Mouse (Mus musculus): ENCODE results near the gene Gm9040. TPM values are rescaled to one million over a fixed set of nuclear protein-coding genes. Genes with fewer than 3 reads are reported as not detected.
"Not testable (repeated sequence)": the region's sequence is repeated elsewhere in the genome, so short reads cannot be mapped to it uniquely, and the experiment has no call there.

Gm9040 gene
- not detected in 2 replicates for polyA plus RNA-seq (2015; fragmentation: Nextera tagmentation; extraction: Ambion mirVana)

- WGBS = no CpG with 5 or more reads among the region's 11 CpGs
- not testable (repeated sequence) for H3K27me3 ChIP-seq; H3K36me3 ChIP-seq; H3K4me1 ChIP-seq; H3K9me3 ChIP-seq; H3K27ac ChIP-seq; ATAC-seq (ENCODE audit: insufficient number of reproducible peaks, low FRiP score, low TSS enrichment, low read depth); H3K9ac ChIP-seq; H3K4me2 ChIP-seq; H3K4me3 ChIP-seq
Measured at GRCm38 (mm10) chr10:118326869-118327268, at the start of gene Gm9040. Gene Gm9040 (minus strand): TSS chr10:118326969.

- WGBS = 3% methylated on average over 10 of the region's 10 CpGs
- H3K27me3 ChIP-seq = no peaks in the 10 kb centered on the region
- H3K4me2 ChIP-seq = peak overlapping the region; percentile 38; the same call in 1 of the 2 replicates
- H3K27ac ChIP-seq = no peak overlapping the region
- 0 out of 2 replicates have a peak, but pooled peaks have one; percentile 55 for ATAC-seq (ENCODE audit: insufficient number of reproducible peaks, low FRiP score, low TSS enrichment, low read depth)
- H3K9ac ChIP-seq = no peak overlapping the region
- H3K4me3 ChIP-seq = 0 out of 2 replicates have a peak overlapping the region, but pooled peaks have one; percentile 5
- H3K9me3 ChIP-seq = no peaks in the 10 kb centered on the region
- H3K4me1 ChIP-seq = 0 out of 2 replicates have a peak, but pooled peaks cover 4% of the 10 kb centered on the region
- no peaks in the 10 kb centered on the region for H3K36me3 ChIP-seq
Measured at GRCm38 (mm10) chr10:118370443-118370842, 43.7 kb upstream of the Gm9040 start.

GRCm38 (mm10) chr10:118369518-118369917 is 42.7 kb upstream of the Gm9040 start:
- Histone ChIP-seq H3K9me3 (no peaks in the 10 kb centered on the region), H3K4me1 (0 out of 2 replicates have a peak, but pooled peaks cover 4% of the 10 kb centered on the region), H3K9ac (no peak overlapping the region), H3K27ac (no peak overlapping the region), H3K27me3 (no peaks in the 10 kb centered on the region), H3K4me2 (no peak overlapping the region), H3K4me3 (no peak overlapping the region), H3K36me3 (no peaks in the 10 kb centered on the region)
- no peak for ATAC-seq (ENCODE audit: insufficient number of reproducible peaks, low FRiP score, low TSS enrichment, low read depth)
- 89% methylated on average over 9 of the region's 9 CpGs for WGBS

GRCm38 (mm10) chr10:118354005-118354404 is 27.2 kb upstream of the Gm9040 start, which contains the start of gene Gm9049:
Gene Gm9049 (minus strand): TSS chr10:118354105.
- H3K9ac ChIP-seq; H3K27me3 ChIP-seq; H3K4me3 ChIP-seq; H3K27ac ChIP-seq; H3K9me3 ChIP-seq; H3K36me3 ChIP-seq; H3K4me1 ChIP-seq; H3K4me2 ChIP-seq; ATAC-seq (ENCODE audit: insufficient number of reproducible peaks, low FRiP score, low TSS enrichment, low read depth): not testable (repeated sequence)
- WGBS = 67% methylated on average over 1 of the region's 11 CpGs

GRCm38 (mm10) chr10:118348579-118348978 is 21.8 kb upstream of the Gm9040 start, which contains the start of gene Gm9048:
Gene Gm9048 (minus strand): TSS chr10:118348679.
- H3K4me1 ChIP-seq; H3K4me2 ChIP-seq; H3K9ac ChIP-seq; H3K27me3 ChIP-seq; H3K27ac ChIP-seq; ATAC-seq (ENCODE audit: insufficient number of reproducible peaks, low FRiP score, low TSS enrichment, low read depth); H3K9me3 ChIP-seq; H3K4me3 ChIP-seq; H3K36me3 ChIP-seq: not testable (repeated sequence)
- 100% methylated on average over 1 of the region's 14 CpGs for WGBS

- H3K4me3 ChIP-seq; H3K4me1 ChIP-seq; H3K9me3 ChIP-seq; H3K36me3 ChIP-seq; H3K4me2 ChIP-seq; H3K27ac ChIP-seq; H3K9ac ChIP-seq; ATAC-seq (ENCODE audit: insufficient number of reproducible peaks, low FRiP score, low TSS enrichment, low read depth); H3K27me3 ChIP-seq: not testable (repeated sequence)
- no CpG with 5 or more reads among the region's 14 CpGs for WGBS
Measured at GRCm38 (mm10) chr10:118343155-118343554, 16.4 kb upstream of the Gm9040 start, which contains the start of gene Gm9046. Gene Gm9046 (minus strand): TSS chr10:118343255.

- WGBS = no CpG with 5 or more reads among the region's 14 CpGs
- H3K27ac ChIP-seq; H3K4me3 ChIP-seq; H3K9ac ChIP-seq; H3K36me3 ChIP-seq; H3K4me1 ChIP-seq; H3K9me3 ChIP-seq; H3K4me2 ChIP-seq; H3K27me3 ChIP-seq; ATAC-seq (ENCODE audit: insufficient number of reproducible peaks, low FRiP score, low TSS enrichment, low read depth): not testable (repeated sequence)
Measured at GRCm38 (mm10) chr10:118337731-118338130, 11.0 kb upstream of the Gm9040 start, which contains the start of gene Gm9045. Gene Gm9045 (minus strand): TSS chr10:118337831.

- no CpG with 5 or more reads among the region's 14 CpGs for WGBS
- not testable (repeated sequence) for H3K4me3 ChIP-seq; H3K36me3 ChIP-seq; ATAC-seq (ENCODE audit: insufficient number of reproducible peaks, low FRiP score, low TSS enrichment, low read depth); H3K27ac ChIP-seq; H3K9me3 ChIP-seq; H3K4me2 ChIP-seq; H3K27me3 ChIP-seq; H3K4me1 ChIP-seq; H3K9ac ChIP-seq
Measured at GRCm38 (mm10) chr10:118332308-118332707, 5.5 kb upstream of the Gm9040 start, which contains the start of gene Gm9044. Gene Gm9044 (minus strand): TSS chr10:118332408.

- Histone ChIP-seq H3K4me3 (no peak overlapping the region), H3K27ac (no peak overlapping the region), H3K9me3 (no peaks in the 10 kb centered on the region), H3K4me2 (no peak overlapping the region), H3K27me3 (no peaks in the 10 kb centered on the region), H3K36me3 (no peaks in the 10 kb centered on the region), H3K9ac (no peak overlapping the region), H3K4me1 (no peaks in the 10 kb centered on the region)
- WGBS = 78% methylated on average over 8 of the region's 8 CpGs
- ATAC-seq (ENCODE audit: insufficient number of reproducible peaks, low FRiP score, low TSS enrichment, low read depth) = no peak
Measured at GRCm38 (mm10) chr10:118319024-118319423, 7.7 kb downstream of the Gm9040 start.

GRCm38 (mm10) chr10:118302133-118302532 is 24.6 kb downstream of the Gm9040 start:
- not testable (repeated sequence) for H3K4me1 ChIP-seq; H3K4me2 ChIP-seq; H3K9ac ChIP-seq; ATAC-seq (ENCODE audit: insufficient number of reproducible peaks, low FRiP score, low TSS enrichment, low read depth); H3K27ac ChIP-seq; H3K27me3 ChIP-seq; H3K4me3 ChIP-seq; H3K36me3 ChIP-seq; H3K9me3 ChIP-seq
- 32% methylated on average over 2 of the region's 2 CpGs for WGBS

GRCm38 (mm10) chr10:118294938-118295337 is 31.8 kb downstream of the Gm9040 start, which contains the start of gene Iltifb:
Gene Iltifb (minus strand): TSS chr10:118295038.
- Histone ChIP-seq H3K9ac (no peak within 1 kb of the TSS), H3K4me2 (no peak within 1 kb of the TSS), H3K36me3 (no peaks in the 10 kb centered on the region), H3K9me3 (no peaks in the 10 kb centered on the region), H3K27ac (no peak within 1 kb of the TSS), H3K27me3 (no peaks in the 10 kb centered on the region), H3K4me1 (no peaks in the 10 kb centered on the region), H3K4me3 (no peak within 1 kb of the TSS)
- WGBS = 94% methylated on average over 6 of the region's 6 CpGs
- ATAC-seq (ENCODE audit: insufficient number of reproducible peaks, low FRiP score, low TSS enrichment, low read depth) = no peak

GRCm38 (mm10) chr10:118283016-118283415 is 43.8 kb downstream of the Gm9040 start:
- H3K27ac ChIP-seq; H3K4me3 ChIP-seq; H3K4me2 ChIP-seq; H3K36me3 ChIP-seq; H3K27me3 ChIP-seq; H3K9me3 ChIP-seq; H3K4me1 ChIP-seq; H3K9ac ChIP-seq; ATAC-seq (ENCODE audit: insufficient number of reproducible peaks, low FRiP score, low TSS enrichment, low read depth): not testable (repeated sequence)
- WGBS = 85% methylated on average over 2 of the region's 5 CpGs

- H3K9me3 ChIP-seq; ATAC-seq (ENCODE audit: insufficient number of reproducible peaks, low FRiP score, low TSS enrichment, low read depth); H3K27me3 ChIP-seq; H3K4me2 ChIP-seq; H3K4me1 ChIP-seq; H3K27ac ChIP-seq; H3K36me3 ChIP-seq; H3K9ac ChIP-seq; H3K4me3 ChIP-seq: not testable (repeated sequence)
- WGBS = 66% methylated on average over 7 of the region's 7 CpGs
Measured at GRCm38 (mm10) chr10:118282565-118282964, 44.2 kb downstream of the Gm9040 start.

Measured in limb, embryonic 15.5 days (tissue).